Mouse (Mus musculus) liver, postnatal 0 days (tissue): ENCODE data around the gene Acvr1c.

Source experiments
- CTCF ChIP-seq: sonication (generic); IDR thresholded peaks from 2 replicates; pipeline ENCODE4 v1.5.1; 2016; ENCODE audit warnings: antibody characterized with exemption, low read depth
- EP300 ChIP-seq: IDR thresholded peaks from 2 replicates; pipeline ENCODE4 v1.6.1; 2016; ENCODE audit warnings: antibody characterized with exemption, low read depth, mild to moderate bottlenecking

GRCm38 (mm10) chr2:58336730-58337129 is 21.0 kb downstream of the Acvr1c start:
- TF ChIP-seq CTCF: no peak
- no peak for TF ChIP-seq EP300
